Mouse (Mus musculus): ENCODE results near the gene Chrna10. TPM values are rescaled to one million over a fixed set of nuclear protein-coding genes. Genes with fewer than 3 reads are reported as not detected.

Gene Chrna10
- polyA plus RNA-seq, 1 experiment from 2014 or later: 0.27 TPM

- Histone ChIP-seq H3K27me3 (ENCODE audit: control insufficient read depth, insufficient read depth, low read length) (no peaks in the 10 kb centered on the region), H3K4me1 (replicated peaks; ENCODE audit: control insufficient read depth, insufficient read depth, low read length) (no peaks in the 10 kb centered on the region), H3K27ac (no peak within 1 kb of the TSS), H3K4me2 (replicated peaks) (no peak within 1 kb of the TSS), H3K9ac (no peak within 1 kb of the TSS), H3K9me3 (ENCODE audit: control insufficient read depth, low read length) (no peaks in the 10 kb centered on the region), H3K36me3 (replicated peaks; ENCODE audit: control insufficient read depth, insufficient read depth) (no peaks in the 10 kb centered on the region), H3K4me3 (replicated peaks; ENCODE audit: low read length) (no peak within 1 kb of the TSS)
- ATAC-seq (ENCODE audit: low FRiP score) (no peak), DNase-seq (ENCODE audit: low spot score) (no peak)
- WGBS: 78% methylated on average over 7 of the region's 7 CpGs
Observed at GRCm38 (mm10) chr7:102109171-102109570, 7.5 kb downstream of the Chrna10 start, which contains the start of gene Art5. Gene Art5 (minus strand): TSS chr7:102109489.

GRCm38 (mm10) chr7:102108206-102108605 is 8.4 kb downstream of the Chrna10 start:
- H3K27me3 ChIP-seq (ENCODE audit: control insufficient read depth, insufficient read depth, low read length): no peaks in the 10 kb centered on the region
- 96% methylated on average over 1 of the region's 1 CpGs for WGBS
- H3K4me3 ChIP-seq (replicated peaks; ENCODE audit: low read length): no peak overlapping the region

DNA sequence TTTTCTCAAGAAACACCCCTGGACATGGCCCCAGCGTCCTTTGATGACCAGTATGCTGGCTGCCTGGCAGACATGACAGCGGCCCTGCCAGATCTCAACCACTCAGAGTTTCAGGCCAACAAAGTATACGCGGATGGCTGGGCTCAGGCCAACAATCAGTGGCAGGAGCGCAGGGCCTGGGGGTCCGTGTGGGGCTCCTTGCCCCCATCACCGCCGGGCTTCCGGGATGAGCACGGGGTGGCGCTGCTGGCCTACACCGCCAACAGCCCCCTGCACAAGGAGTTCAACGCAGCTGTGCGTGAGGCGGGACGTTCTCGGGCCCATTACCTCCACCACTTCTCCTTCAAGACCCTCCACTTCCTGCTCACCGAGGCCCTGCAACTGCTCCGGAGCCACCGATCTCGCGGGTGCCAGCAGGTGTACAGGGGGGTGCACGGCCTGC is 9.9 kb downstream of the Chrna10 start:
- Histone ChIP-seq H3K27ac (no peak overlapping the region), H3K4me2 (replicated peaks) (peak overlapping the region; percentile 43), H3K36me3 (replicated peaks; ENCODE audit: control insufficient read depth, insufficient read depth) (no peaks in the 10 kb centered on the region), H3K27me3 (ENCODE audit: control insufficient read depth, insufficient read depth, low read length) (no peaks in the 10 kb centered on the region), H3K4me3 (replicated peaks; ENCODE audit: low read length) (peak overlapping the region; percentile 14), H3K4me1 (replicated peaks; ENCODE audit: control insufficient read depth, insufficient read depth, low read length) (no peaks in the 10 kb centered on the region), H3K9ac (no peak overlapping the region; the same call in 1 of the 2 replicates), H3K9me3 (ENCODE audit: control insufficient read depth, low read length) (no peaks in the 10 kb centered on the region)
- ATAC-seq (ENCODE audit: low FRiP score) (peak; percentile 18; the same call in 1 of the 2 replicates), DNase-seq (ENCODE audit: low spot score) (no peak)
- 21% methylated on average over 23 of the region's 23 CpGs for WGBS

More at GRCm38 (mm10) chr7:102108206-102108605, 8.4 kb downstream of the Chrna10 start:
- no peak for ATAC-seq (ENCODE audit: low FRiP score)
- H3K4me2 ChIP-seq (replicated peaks): no peak overlapping the region
- DNase-seq (ENCODE audit: low spot score): no peak
- no peaks in the 10 kb centered on the region for H3K4me1 ChIP-seq (replicated peaks; ENCODE audit: control insufficient read depth, insufficient read depth, low read length)
- H3K9me3 ChIP-seq (ENCODE audit: control insufficient read depth, low read length): no peaks in the 10 kb centered on the region
- no peak overlapping the region for H3K27ac ChIP-seq
- H3K36me3 ChIP-seq (replicated peaks; ENCODE audit: control insufficient read depth, insufficient read depth): no peaks in the 10 kb centered on the region
- H3K9ac ChIP-seq: no peak overlapping the region

DNA sequence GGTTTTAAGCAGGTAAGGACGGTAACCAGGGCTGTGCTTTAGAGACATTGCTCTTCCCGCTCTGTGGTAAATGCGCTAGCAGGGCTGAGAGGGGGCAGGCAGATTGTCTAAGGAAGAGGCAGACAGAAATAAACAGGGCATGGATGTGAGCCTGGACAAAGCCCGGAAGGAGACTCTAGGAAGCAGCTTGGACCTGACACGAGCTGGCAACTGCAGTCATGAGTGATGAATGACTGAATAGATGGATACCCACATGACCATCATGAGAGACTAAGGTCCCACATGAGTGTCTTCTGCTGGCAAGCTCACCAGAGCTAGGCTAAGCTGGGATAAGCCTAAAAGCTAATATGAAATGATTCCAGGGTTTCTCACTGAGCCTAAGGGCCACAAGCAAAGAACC is 12.5 kb downstream of the Chrna10 start:
- WGBS: 66% methylated on average over 5 of the region's 5 CpGs
- H3K27me3 ChIP-seq (ENCODE audit: control insufficient read depth, insufficient read depth, low read length): no peaks in the 10 kb centered on the region
- H3K9ac ChIP-seq: no peak overlapping the region
- peaks cover 5% of the 10 kb centered on the region for H3K4me1 ChIP-seq (replicated peaks; ENCODE audit: control insufficient read depth, insufficient read depth, low read length)
- H3K4me3 ChIP-seq (replicated peaks; ENCODE audit: low read length): no peak overlapping the region
- H3K36me3 ChIP-seq (replicated peaks; ENCODE audit: control insufficient read depth, insufficient read depth): no peaks in the 10 kb centered on the region
- H3K9me3 ChIP-seq (ENCODE audit: control insufficient read depth, low read length): no peaks in the 10 kb centered on the region
- DNase-seq (ENCODE audit: low spot score): no peak
- ATAC-seq (ENCODE audit: low FRiP score): no peak
- no peak overlapping the region for H3K4me2 ChIP-seq (replicated peaks)
- H3K27ac ChIP-seq: no peak overlapping the region

GRCm38 (mm10) chr7:102103555-102103954 is 13.1 kb downstream of the Chrna10 start:
- 80% methylated on average over 2 of the region's 2 CpGs for WGBS
- no peak overlapping the region for H3K4me2 ChIP-seq (replicated peaks)
- DNase-seq (ENCODE audit: low spot score) (no peak), ATAC-seq (ENCODE audit: low FRiP score) (no peak)
- no peak overlapping the region for H3K27ac ChIP-seq
- H3K36me3 ChIP-seq (replicated peaks; ENCODE audit: control insufficient read depth, insufficient read depth): no peaks in the 10 kb centered on the region
- peaks cover 5% of the 10 kb centered on the region for H3K4me1 ChIP-seq (replicated peaks; ENCODE audit: control insufficient read depth, insufficient read depth, low read length)
- H3K4me3 ChIP-seq (replicated peaks; ENCODE audit: low read length): no peak overlapping the region
- H3K27me3 ChIP-seq (ENCODE audit: control insufficient read depth, insufficient read depth, low read length): no peaks in the 10 kb centered on the region
- no peaks in the 10 kb centered on the region for H3K9me3 ChIP-seq (ENCODE audit: control insufficient read depth, low read length)
- no peak overlapping the region for H3K9ac ChIP-seq

DNA sequence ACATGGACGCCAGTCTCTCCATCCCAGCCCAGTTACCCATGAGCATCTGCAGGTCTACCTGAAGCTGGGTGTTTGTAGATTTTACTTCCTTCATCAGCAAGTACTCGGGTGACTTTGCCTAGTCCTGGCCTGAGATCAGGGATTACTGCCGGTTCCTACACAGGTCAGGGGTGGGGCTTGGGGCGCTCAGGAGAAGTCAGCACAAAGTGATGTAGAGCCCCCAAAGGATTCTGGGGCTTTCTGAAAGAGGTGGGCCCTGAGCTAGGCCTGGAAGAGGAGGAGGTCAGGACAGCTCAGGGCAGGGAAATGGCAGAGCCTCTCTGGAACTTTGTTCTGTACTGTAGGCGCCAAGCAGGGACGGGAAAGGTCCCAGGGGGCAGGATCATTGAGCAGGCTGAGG is 13.9 kb downstream of the Chrna10 start:
- no peak for ATAC-seq (ENCODE audit: low FRiP score)
- 53% methylated on average over 6 of the region's 6 CpGs for WGBS
- H3K9me3 ChIP-seq (ENCODE audit: control insufficient read depth, low read length): no peaks in the 10 kb centered on the region
- H3K9ac ChIP-seq: no peak overlapping the region
- H3K4me3 ChIP-seq (replicated peaks; ENCODE audit: low read length): no peak overlapping the region
- no peak overlapping the region for H3K4me2 ChIP-seq (replicated peaks)
- DNase-seq (ENCODE audit: low spot score): no peak
- no peak overlapping the region for H3K27ac ChIP-seq
- no peaks in the 10 kb centered on the region for H3K27me3 ChIP-seq (ENCODE audit: control insufficient read depth, insufficient read depth, low read length)
- peaks cover 5% of the 10 kb centered on the region for H3K4me1 ChIP-seq (replicated peaks; ENCODE audit: control insufficient read depth, insufficient read depth, low read length)
- H3K36me3 ChIP-seq (replicated peaks; ENCODE audit: control insufficient read depth, insufficient read depth): no peaks in the 10 kb centered on the region

- Histone ChIP-seq H3K4me1 (replicated peaks; ENCODE audit: control insufficient read depth, insufficient read depth, low read length) (peaks cover 5% of the 10 kb centered on the region), H3K4me3 (replicated peaks; ENCODE audit: low read length) (no peak overlapping the region), H3K27ac (no peak overlapping the region), H3K36me3 (replicated peaks; ENCODE audit: control insufficient read depth, insufficient read depth) (no peaks in the 10 kb centered on the region), H3K27me3 (ENCODE audit: control insufficient read depth, insufficient read depth, low read length) (no peaks in the 10 kb centered on the region), H3K4me2 (replicated peaks) (no peak overlapping the region), H3K9ac (no peak overlapping the region), H3K9me3 (ENCODE audit: control insufficient read depth, low read length) (no peaks in the 10 kb centered on the region)
- 48% methylated on average over 8 of the region's 8 CpGs for WGBS
- ATAC-seq (ENCODE audit: low FRiP score): no peak
- DNase-seq (ENCODE audit: low spot score): no peak
Observed at GRCm38 (mm10) chr7:102102241-102102640, 14.4 kb downstream of the Chrna10 start.

GRCm38 (mm10) chr7:102101487-102101886 is 15.1 kb downstream of the Chrna10 start, which contains the start of gene Art1:
Gene Art1 (plus strand): TSS chr7:102101743.
- DNase-seq (ENCODE audit: low spot score) (no peak), ATAC-seq (ENCODE audit: low FRiP score) (no peak)
- no peak within 1 kb of the TSS for H3K9ac ChIP-seq
- peaks cover 5% of the 10 kb centered on the region for H3K4me1 ChIP-seq (replicated peaks; ENCODE audit: control insufficient read depth, insufficient read depth, low read length)
- WGBS: 36% methylated on average over 5 of the region's 5 CpGs
- H3K36me3 ChIP-seq (replicated peaks; ENCODE audit: control insufficient read depth, insufficient read depth): no peaks in the 10 kb centered on the region
- no peaks in the 10 kb centered on the region for H3K27me3 ChIP-seq (ENCODE audit: control insufficient read depth, insufficient read depth, low read length)
- no peaks in the 10 kb centered on the region for H3K9me3 ChIP-seq (ENCODE audit: control insufficient read depth, low read length)
- no peak within 1 kb of the TSS for H3K4me2 ChIP-seq (replicated peaks)
- no peak within 1 kb of the TSS for H3K4me3 ChIP-seq (replicated peaks; ENCODE audit: low read length)
- H3K27ac ChIP-seq: no peak within 1 kb of the TSS

GRCm38 (mm10) chr7:102100868-102101267 is 15.8 kb downstream of the Chrna10 start:
- ATAC-seq (ENCODE audit: low FRiP score) (no peak), DNase-seq (ENCODE audit: low spot score) (no peak)
- 64% methylated on average over 5 of the region's 5 CpGs for WGBS
- no peak overlapping the region for H3K4me2 ChIP-seq (replicated peaks)
- no peaks in the 10 kb centered on the region for H3K27me3 ChIP-seq (ENCODE audit: control insufficient read depth, insufficient read depth, low read length)
- no peaks in the 10 kb centered on the region for H3K9me3 ChIP-seq (ENCODE audit: control insufficient read depth, low read length)
- H3K27ac ChIP-seq: no peak overlapping the region
- H3K36me3 ChIP-seq (replicated peaks; ENCODE audit: control insufficient read depth, insufficient read depth): no peaks in the 10 kb centered on the region
- peaks cover 5% of the 10 kb centered on the region for H3K4me1 ChIP-seq (replicated peaks; ENCODE audit: control insufficient read depth, insufficient read depth, low read length)
- no peak overlapping the region for H3K9ac ChIP-seq
- H3K4me3 ChIP-seq (replicated peaks; ENCODE audit: low read length): no peak overlapping the region

Data from hindbrain, embryonic 14.5 days (tissue).